Mouse (Mus musculus): ENCODE results near the gene Farp2. TPM values are rescaled to one million over a fixed set of nuclear protein-coding genes. Genes with fewer than 3 reads are reported as not detected.

Farp2 gene
- total RNA-seq, 2 experiments from 2014 or later: 19.3 to 22.9 TPM

GRCm38 (mm10) chr1:93551427-93551826 is 39.5 kb downstream of the Farp2 start:
- DNase-seq (ENCODE audit: low spot score in 2 of 2): no peak

DNA sequence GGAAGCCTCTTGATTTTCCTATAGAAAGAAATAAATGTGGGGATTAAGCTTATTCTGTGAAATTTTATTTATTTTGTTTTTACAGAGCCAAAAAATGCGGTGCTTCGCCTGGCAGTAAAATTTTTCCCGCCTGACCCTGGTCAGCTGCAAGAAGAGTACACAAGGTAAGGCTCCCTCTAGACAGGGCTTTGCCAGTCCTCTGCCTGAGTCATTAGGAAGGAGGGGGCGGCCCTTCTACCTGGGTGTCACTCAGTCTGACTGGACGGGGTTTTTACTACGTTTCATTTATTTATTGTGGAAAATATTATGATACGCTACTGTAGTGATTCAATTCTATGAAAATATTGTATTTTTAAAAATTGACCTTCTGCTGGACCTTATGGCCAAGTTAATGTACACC is 51.3 kb downstream of the Farp2 start:
- DNase-seq (ENCODE audit: low spot score in 2 of 2): no peak

GRCm38 (mm10) chr1:93563649-93564048 is 51.8 kb downstream of the Farp2 start:
- DNase-seq (ENCODE audit: low spot score in 2 of 2): no peak

GRCm38 (mm10) chr1:93564781-93565180 is 52.9 kb downstream of the Farp2 start:
- DNase-seq (ENCODE audit: low spot score in 2 of 2): no peak

DNA sequence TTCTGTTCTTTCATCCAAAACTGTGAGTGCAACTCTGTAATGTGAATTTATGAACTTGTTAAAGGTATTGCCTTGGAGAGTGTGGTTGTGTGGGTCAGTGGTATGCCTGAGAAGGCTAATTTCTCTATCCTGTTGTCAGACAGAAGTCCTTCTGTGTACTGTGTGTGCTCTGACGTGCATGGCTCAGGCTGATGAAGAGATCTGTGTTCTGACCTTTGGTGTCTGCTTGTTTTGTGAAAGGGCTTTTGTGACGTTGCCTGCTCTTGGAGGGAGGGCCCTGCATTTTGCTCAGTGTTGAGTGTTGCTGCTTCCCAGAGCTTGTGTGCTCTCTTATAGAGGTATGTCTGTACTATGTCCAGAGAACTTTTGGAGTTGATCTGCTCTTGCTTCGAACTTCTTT is 55.1 kb downstream of the Farp2 start:
- no peak for DNase-seq (ENCODE audit: low spot score in 2 of 2)

GRCm38 (mm10) chr1:93567717-93568497 is 56.0 kb downstream of the Farp2 start:
- no peak for DNase-seq (ENCODE audit: low spot score in 2 of 2)

DNA sequence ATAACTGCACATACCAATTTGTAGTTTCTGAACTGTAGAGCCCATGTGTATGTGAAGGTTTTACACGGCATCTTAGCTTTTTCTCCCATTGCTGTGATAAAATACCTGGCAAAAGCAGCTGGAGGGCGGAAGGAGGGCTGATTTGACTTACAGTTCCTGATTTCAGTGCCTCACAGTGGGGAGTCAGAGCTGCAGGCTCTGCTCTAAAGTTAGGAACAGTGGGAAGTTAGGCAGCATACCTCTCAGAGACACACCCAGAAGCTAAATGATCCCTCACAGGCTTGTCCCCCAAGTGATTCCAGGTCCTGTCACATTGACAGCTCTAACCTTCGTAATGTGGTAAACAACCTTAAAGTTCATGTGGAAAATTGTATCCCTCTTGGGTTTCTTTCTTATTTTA is 65.2 kb downstream of the Farp2 start:
- DNase-seq (ENCODE audit: low spot score in 2 of 2): no peak

DNA sequence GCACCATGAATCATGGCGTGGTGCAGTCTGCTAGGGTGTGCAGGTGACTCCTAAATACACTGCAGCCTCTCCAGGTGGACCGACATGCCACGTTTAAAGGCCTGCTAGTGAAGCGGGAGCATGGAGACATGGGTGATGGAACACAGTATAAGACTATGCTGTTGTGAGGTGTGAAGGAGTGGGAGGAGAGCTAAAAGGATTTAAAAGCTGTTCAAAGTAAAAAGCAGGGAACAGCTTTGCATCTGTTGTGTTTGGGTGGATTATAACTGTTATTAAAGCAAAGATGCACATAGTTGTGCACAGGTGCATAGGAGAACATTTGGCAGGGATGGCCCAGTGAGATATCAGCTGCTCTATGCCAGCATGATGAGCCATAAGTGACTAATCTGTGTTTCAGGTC is 66.0 kb downstream of the Farp2 start:
- DNase-seq (ENCODE audit: low spot score in 2 of 2): no peak

GRCm38 (mm10) chr1:93581545-93581944 is 69.7 kb downstream of the Farp2 start:
- DNase-seq (ENCODE audit: low spot score in 2 of 2): no peak

GRCm38 (mm10) chr1:93588346-93588745 is 76.5 kb downstream of the Farp2 start:
- DNase-seq (ENCODE audit: low spot score in 2 of 2): no peak

DNA sequence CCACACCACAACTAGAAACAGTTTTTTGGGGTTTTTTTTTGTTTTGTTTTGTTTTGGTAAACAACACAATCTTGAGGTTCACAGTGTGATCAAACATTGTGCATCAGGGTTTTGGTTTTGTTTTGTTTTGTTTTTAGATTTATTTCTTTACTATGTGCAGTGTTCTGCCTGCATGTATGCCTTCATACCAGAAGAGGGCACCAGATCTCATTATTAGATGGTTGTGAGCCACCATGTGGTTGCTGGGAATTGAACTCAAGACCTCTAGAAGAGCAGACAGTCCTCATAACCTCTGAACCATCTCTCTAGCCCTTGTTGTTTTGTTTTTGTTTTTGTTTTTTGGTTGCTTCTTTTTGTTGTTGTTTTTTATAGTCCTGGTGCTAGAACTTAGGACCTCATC is 82.1 kb downstream of the Farp2 start:
- no peak for DNase-seq (ENCODE audit: low spot score in 2 of 2)

GRCm38 (mm10) chr1:93595916-93596315 is 84.0 kb downstream of the Farp2 start:
- no peak for DNase-seq (ENCODE audit: low spot score in 2 of 2)

GRCm38 (mm10) chr1:93602911-93603310 is 91.0 kb downstream of the Farp2 start:
- no peak for DNase-seq (ENCODE audit: low spot score in 2 of 2)

DNA sequence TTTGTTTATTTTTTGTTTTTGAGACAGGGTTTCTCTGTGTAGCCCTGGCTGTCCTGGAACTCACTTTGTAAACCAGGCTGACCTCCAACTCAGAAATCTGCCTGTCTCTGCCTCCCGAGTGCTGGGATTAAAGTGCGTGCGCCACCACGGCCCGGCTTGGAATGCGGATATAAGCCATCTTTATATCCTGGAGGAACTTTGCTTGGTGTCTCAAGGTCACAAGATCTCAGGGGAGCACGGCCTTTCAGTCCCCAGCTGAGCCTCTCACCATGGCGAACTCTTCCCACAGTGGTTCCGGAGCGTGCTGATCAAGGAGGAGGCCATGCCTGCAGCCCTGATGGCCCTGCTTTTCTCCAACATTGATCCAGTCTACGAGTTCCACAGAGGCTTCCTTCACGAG is 92.0 kb downstream of the Farp2 start:
- DNase-seq (ENCODE audit: low spot score in 2 of 2): no peak

DNA sequence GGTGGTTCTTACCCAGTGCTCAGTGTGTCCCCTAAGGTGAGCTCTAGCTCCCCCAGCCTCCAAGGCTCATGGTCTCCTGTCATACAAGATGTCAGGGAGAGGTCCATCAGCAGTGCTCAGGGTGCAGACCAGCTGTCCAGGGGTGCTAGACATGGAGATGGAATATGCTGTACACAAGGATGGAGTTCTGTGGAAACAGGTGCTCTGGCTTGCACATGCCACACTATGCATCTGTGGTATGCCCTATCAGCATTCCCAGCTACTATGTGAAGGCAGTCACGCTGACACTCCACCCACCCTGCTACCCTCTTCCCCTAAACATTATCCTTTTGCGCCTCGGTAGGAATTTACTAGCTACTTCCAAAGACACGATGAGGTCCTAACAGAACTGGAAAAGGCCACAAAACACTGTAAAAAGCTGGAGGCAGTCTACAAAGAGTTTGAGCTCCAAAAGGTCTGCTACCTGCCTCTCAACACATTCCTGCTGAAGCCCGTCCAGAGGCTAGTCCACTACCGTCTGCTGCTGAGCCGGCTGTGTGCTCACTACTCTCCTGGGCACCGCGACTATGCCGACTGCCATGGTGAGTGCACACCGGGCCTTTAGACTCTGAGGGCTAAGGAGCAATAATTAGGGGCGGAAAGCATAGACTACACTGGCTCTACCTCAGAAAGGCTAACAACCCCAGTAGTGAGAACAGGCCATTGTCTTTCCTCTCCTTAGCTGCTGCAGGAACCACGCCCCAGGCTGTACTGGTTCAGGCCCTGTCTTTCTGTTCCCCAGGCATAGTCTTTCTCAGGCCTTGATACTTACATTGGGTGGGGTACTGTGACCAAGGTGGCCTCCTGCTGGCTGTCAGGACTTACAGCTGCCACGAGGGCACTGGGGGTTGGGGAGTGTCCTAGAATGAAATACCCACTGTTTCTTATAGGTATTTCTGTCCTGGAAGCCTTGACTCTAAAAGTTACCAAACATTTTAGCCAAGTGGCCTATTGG is 95.5 kb downstream of the Farp2 start:
- no peak for DNase-seq (ENCODE audit: low spot score in 2 of 2)

GRCm38 (mm10) chr1:93608696-93609245 is 96.9 kb downstream of the Farp2 start:
- no peak for DNase-seq (ENCODE audit: low spot score in 2 of 2)

DNA sequence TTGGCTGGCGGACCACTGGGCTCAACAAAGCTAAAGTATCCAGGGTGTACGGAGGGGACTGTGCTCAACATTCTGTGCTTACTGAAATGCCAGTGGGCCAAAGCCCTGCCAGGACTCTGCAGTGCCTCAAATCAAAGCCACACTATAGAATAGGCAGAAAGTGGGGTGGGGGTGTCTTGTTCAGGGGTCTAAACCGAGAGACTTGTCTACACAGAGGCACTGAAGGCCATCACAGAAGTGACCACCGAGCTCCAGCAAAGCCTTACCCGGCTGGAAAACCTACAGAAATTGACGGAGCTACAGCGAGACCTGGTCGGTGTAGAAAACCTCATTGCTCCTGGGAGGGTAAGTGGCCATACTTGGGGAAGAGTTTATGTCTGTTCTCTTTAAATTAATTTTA is 97.9 kb downstream of the Farp2 start:
- no peak for DNase-seq (ENCODE audit: low spot score in 2 of 2)

GRCm38 (mm10) chr1:93618059-93618748 is 106.3 kb downstream of the Farp2 start:
- DNase-seq (ENCODE audit: low spot score in 2 of 2): no peak

GRCm38 (mm10) chr1:93618948-93619347 is 107.1 kb downstream of the Farp2 start:
- no peak for DNase-seq (ENCODE audit: low spot score in 2 of 2)

DNA sequence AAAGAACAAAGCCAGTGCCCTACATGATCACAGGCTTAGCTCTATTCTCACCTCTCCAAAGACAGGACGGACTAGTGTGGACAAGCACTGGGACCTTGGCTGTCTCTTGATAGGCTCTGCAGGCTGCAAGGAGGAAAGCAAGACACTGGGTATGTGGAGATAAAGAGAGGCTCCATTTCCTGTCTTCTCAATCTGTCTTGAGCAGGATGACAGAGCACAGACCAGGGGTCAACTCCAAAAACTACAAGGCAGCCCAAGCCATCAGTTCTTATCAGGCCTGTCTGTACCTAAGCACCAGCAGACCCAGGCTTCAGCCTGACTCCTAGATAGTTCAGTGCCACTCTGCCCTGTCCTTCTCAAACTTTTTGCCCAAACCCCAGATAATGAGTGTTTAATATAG is 112.6 kb downstream of the Farp2 start:
- DNase-seq (ENCODE audit: low spot score in 2 of 2): no peak

DNA sequence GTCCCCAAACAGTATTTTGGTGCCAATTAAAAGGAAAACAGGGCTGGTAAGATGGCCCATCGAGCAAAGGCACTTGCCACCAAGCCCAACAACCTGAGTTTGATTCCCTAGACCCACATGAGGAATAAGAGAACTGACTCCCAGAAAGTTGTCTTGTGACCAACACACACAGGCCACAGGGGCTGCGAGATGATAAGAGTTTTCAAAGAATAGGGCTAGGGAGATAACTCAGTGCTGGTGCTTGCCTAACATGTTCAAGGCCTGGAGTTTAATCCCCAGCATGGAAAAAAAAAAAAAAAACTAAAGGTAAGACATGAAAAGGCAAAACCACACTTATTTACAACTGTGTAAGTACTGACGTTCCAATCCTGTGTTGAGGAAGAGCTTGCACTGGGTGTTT is 118.9 kb downstream of the Farp2 start:
- DNase-seq (ENCODE audit: low spot score in 2 of 2): no peak
